Mouse (Mus musculus): Measurements from ENCODE around the gene Emid1.

The Emid1 gene

DNA sequence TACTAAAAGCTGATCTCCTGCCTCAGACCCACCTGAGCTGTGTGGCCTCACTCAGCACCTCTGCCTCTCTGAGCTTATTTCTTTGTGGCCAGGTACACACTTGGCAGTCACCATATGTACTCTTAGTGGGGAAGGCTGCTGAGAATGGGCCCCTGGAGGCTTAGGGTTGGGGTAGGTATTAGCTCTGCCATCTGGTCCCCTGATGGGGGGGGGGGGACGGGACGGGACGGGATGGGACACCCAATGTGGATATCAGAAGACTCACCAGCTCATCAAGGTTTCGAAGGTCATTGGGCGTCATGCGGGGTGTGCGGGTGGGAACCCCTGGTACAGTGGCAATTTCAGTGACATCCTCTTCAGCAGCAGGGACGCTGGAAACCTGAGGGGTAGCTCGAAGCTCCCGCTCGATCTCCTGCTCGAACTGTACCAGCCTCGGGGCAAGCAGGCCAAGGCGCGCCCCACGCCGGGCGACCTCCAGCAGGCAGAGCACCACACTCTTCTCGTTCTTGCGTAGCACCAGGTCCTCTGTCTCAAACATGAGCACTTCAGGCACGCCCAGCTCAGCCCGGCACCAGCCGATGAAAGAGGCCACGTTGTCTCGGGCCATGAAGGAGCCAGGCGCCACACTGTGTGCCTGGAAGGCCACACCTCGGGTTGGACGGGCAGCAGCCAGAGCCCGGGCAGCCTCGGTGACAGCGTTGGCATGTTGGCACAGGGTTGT is 88.3 kb downstream of the Emid1 start:
- DNase-seq (ENCODE audit: low spot score in 2 of 2), result peak in 1 of 2 experiments; percentile 45

GRCm38 (mm10) chr11:5062860-5063505 is 89.1 kb downstream of the Emid1 start:
- no peak for DNase-seq (ENCODE audit: low spot score in 2 of 2)

GRCm38 (mm10) chr11:5062326-5062725 is 89.7 kb downstream of the Emid1 start:
- no peak for DNase-seq (ENCODE audit: low spot score in 2 of 2)

DNA sequence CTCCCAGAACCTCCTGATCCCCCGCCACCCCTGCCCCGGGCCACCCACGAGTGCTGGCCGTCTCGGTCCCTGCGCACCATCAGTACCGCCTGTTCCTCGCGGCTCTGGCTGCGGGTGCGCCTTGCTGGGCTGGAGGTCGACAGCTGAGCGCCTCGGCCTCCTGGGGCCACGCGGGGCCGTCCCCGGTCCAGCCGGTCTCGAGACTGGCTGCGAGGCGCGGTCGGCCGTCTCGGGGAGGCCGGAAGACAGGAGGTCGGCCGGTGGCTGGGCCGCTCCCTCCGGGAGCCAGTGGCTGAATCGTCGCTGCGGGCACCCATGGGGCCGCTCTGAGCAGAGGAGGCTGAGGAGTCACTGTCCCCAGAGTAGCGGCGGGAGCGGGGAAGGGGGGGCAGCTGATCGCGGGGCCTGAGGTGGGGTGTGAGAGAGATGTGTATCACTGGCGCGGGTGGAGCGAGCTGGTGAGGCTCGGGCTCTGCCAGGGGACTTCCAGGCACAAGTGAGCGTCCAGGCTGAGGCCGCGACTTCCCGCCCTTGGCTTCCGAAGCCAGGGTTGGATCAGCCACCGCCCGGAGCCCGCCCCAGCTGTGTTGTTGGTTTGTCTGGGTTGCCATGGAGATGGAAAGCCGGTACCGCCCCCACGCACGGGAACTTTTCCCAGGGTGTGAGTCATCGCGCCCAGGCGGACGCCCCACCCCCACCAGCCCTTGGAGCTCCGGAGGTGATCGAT is 90.5 kb downstream of the Emid1 start:
- DNase-seq (ENCODE audit: low spot score in 2 of 2), result peak; percentile 97

DNA sequence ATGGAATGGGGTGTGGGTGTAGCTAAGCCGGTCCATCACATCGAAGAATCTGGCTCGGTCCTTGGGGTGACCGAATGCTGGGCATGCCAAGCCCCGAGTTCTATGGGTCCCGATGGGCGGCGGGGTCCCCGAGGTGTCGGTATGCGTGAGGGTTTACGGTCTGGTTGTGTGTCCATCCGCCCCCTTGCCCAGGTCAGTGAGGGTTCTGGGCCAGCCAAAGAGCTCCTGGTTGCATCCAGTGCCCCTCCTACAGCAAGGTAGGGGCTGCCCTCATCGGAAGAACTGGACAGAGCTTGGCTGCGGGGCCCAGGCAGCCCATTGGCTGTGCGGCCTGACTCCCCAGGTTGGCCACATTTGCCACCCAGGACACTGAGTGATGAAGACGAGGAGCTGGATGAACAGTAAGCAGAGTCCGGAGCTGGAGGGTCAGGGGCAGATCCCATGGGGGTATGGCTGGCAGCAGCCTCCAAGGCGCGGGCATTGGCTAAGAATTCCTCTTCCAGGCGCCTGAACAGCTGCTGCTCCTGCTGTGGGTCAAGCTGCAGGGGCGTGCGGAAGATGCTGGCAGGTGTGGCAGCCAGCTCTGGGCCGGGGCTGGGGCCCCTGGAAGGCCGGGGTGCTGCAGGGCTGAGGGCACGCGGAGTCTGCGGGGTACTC is 91.2 kb downstream of the Emid1 start:
- DNase-seq (ENCODE audit: low spot score in 2 of 2), result peak; percentile 28 to 30

DNA sequence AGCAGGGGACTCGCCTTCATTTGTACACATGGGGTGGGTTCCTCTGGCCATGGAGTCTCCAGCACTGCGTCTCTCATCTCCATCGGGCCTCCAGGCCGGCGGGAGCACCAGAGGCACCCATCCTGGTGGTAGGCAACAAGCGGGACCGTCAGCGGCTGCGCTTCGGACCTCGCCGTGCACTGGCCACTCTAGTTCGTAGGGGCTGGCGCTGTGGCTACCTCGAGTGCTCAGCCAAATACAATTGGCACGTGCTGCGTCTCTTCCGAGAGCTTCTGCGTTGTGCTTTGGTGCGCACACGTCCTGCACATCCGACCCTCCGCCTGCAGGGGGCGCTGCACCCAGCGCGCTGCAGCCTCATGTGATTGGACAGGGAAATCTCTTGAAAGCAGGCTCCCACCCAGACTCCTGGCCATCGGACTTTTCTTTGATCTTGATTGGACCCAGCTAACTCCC is 92.3 kb downstream of the Emid1 start:
- peak; percentile 58 to 77 for DNase-seq (ENCODE audit: low spot score in 2 of 2)

GRCm38 (mm10) chr11:5059230-5059629 is 92.8 kb downstream of the Emid1 start:
- DNase-seq (ENCODE audit: low spot score in 2 of 2), result no peak

- DNase-seq (ENCODE audit: low spot score in 2 of 2), result peak in 1 of 2 experiments; percentile 29
Measured at GRCm38 (mm10) chr11:5058783-5059182, 93.3 kb downstream of the Emid1 start.

- peak; percentile 51 to 63 for DNase-seq (ENCODE audit: low spot score in 2 of 2)
Measured at GRCm38 (mm10) chr11:5057856-5058641, 94.0 kb downstream of the Emid1 start, which contains the start of gene Rasl10a. Gene Rasl10a, plus strand, starts transcription at chr11:5058128.

DNA sequence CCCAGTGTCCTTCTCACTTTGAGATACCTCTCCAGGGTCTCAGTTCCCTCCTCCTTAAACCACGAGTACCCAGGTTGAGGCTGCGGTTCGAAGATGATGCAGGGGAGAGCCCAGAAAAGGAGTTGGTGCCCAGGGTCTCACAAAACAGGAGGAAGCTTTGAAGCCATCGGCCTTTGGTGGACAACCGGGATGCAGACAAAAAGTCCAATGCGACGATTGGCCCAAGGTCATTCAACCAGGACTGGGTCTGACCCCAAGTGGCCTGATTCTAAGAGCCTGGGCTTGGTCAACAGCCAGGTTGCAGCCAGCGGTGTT is 94.6 kb downstream of the Emid1 start:
- peak in 1 of 2 experiments; percentile 26 for DNase-seq (ENCODE audit: low spot score in 2 of 2)

DNA sequence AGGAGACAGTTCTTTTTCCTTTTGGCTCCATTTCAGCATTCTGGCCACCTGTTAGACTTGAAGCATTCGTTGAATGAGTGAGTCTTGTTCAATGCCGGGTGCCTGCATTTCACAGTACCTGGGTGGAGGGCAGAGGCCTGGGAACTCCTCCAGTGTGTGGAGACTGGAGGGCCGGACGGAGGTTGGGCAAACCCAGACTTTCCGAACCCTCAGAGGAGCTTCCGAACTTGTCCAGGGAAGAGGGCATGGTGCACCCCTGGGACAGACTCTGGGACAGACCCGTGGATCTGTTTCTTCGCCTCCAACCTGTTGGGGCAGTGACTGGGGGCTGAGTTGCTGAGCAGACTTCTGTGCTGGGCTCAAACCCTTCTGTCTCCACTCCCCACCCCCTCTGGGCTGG is 95.0 kb downstream of the Emid1 start:
- no peak for DNase-seq (ENCODE audit: low spot score in 2 of 2)

Measured in frontal cortex, postnatal 36 days (tissue).